Mouse (Mus musculus) stomach, postnatal 0 days (tissue): ENCODE results near the gene Pcca.

Source experiments
- CTCF ChIP-seq: IDR thresholded peaks from 2 replicates; pipeline ENCODE4 v1.5.1; 2016; ENCODE audit warnings: antibody characterized with exemption, low read depth, mild to moderate bottlenecking, moderate library complexity
- EP300 ChIP-seq: optimal IDR thresholded peaks from 2 replicates; pipeline ENCODE3; 2016; ENCODE audit warnings: antibody characterized with exemption

DNA sequence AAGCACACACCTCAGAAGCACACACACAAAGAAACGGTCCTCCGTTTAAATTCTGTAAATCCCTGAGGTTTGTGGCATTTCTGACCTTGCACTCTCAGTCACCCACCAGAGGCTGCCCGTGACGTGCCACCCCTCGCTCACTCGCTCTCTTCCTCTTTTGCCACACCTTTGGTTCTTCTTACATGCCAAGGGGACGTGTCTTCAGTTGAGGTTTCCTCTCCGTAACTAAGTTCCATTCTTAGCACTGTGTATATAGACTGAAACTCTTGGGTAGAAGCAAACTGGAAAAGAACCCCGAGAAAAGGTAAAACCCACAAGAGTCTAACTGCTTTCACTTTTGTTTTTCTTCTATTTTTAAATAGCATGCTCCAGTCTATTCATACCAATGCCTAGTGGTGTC, 23.2 kb downstream of the Pcca start:
- TF ChIP-seq CTCF (no peak), EP300 (no peak)
